In genomic region chr2:166900792-166901505, GRCm38 (mm10) we compare ENCODE assay signal across 28 mouse cellular contexts. TPM values are rescaled to one million over a fixed set of nuclear protein-coding genes. Genes with fewer than 3 reads are reported as not detected.
DNase-seq lines count a peak whose midpoint lies in the region; ATAC-seq and TF ChIP-seq lines count a peak whose summit lies in the region.
"Had no signal": no experiment of that assay in that cellular context is flagged by ENCODE, and none has a peak within 500 bp of the region (broad histone marks: within the 10 kb centered on the region; RNA-seq: fewer than 3 reads in every experiment).

No protein-coding gene starts in this region.

- H3K4me3 ChIP-seq in spleen, adult 2 months (ENCODE audit: extremely low read depth, insufficient read depth, insufficient read length), result no peak overlapping the region
- no peak overlapping the region for H3K4me3 ChIP-seq in CH12.LX (replicated peaks in 1 of 3; ENCODE audit: low read depth in 2 of 3, low read length in 2 of 3, poor library complexity in 1 of 3)
- H3K4me3 ChIP-seq in forebrain, embryonic 11.5 days (ENCODE audit: low read depth, low read length), result no peak overlapping the region
- H3K4me3 ChIP-seq in midbrain, postnatal 0 days (ENCODE audit: low read depth, low read length), result no peak overlapping the region
- no peak overlapping the region for H3K4me3 ChIP-seq in midbrain, embryonic 13.5 days (replicated peaks)
- H3K4me3 ChIP-seq: erythroblast, embryonic 14.5 days; forebrain, embryonic 12.5 days; hindbrain, embryonic 10.5 days; hindbrain, embryonic 15.5 days; limb, embryonic 12.5 days; liver, embryonic 13.5 days; midbrain, embryonic 15.5 days; stomach, embryonic 15.5 days had no signal

- peak overlapping the region; percentile 61 for H3K27ac ChIP-seq in spleen, adult 2 months (ENCODE audit: insufficient read depth, low read length)
- H3K27ac ChIP-seq in CH12.LX (ENCODE audit: insufficient read depth, low read depth), result no peak overlapping the region
- H3K27ac ChIP-seq in forebrain, embryonic 11.5 days (ENCODE audit: low read depth, low read length), result no peak overlapping the region
- H3K27ac ChIP-seq in midbrain, postnatal 0 days (ENCODE audit: low read depth, low read length), result no peak overlapping the region
- no peak overlapping the region for H3K27ac ChIP-seq in midbrain, embryonic 13.5 days
- H3K27ac ChIP-seq: forebrain, embryonic 12.5 days; hindbrain, embryonic 10.5 days; hindbrain, embryonic 15.5 days; limb, embryonic 12.5 days; liver, embryonic 13.5 days; midbrain, embryonic 15.5 days; stomach, embryonic 15.5 days had no signal

- dilution Hi-C loops in CH12.LX (cut with MboI; ENCODE audit: extremely low pct_ligation_motif_present, extremely low pct_unique_long_range_greater_than_20kb, low sequenced_read_pairs), result no loop called here

- no peaks in the 10 kb centered on the region for H3K79me2 ChIP-seq in CH12.LX (replicated peaks; ENCODE audit: control insufficient read depth, extremely low read depth, insufficient read depth, poor library complexity, severe bottlenecking)

- no peak overlapping the region for H3K4me2 ChIP-seq in CH12.LX (ENCODE audit: insufficient read depth, low read depth, poor library complexity, severe bottlenecking)
- H3K4me2 ChIP-seq in forebrain, embryonic 11.5 days (ENCODE audit: low read depth, low read length, severe bottlenecking), result no peak overlapping the region
- H3K4me2 ChIP-seq in midbrain, postnatal 0 days (ENCODE audit: low read depth, low read length, poor library complexity, severe bottlenecking), result no peak overlapping the region
- no peak overlapping the region for H3K4me2 ChIP-seq in midbrain, embryonic 13.5 days (replicated peaks)
- H3K4me2 ChIP-seq: forebrain, embryonic 12.5 days; hindbrain, embryonic 15.5 days; limb, embryonic 12.5 days; liver, embryonic 13.5 days; midbrain, embryonic 15.5 days; stomach, embryonic 15.5 days had no signal

- H3K36me3 ChIP-seq in spleen, adult 2 months (ENCODE audit: control insufficient read depth, insufficient read depth, low read length), result peaks cover 2% of the 10 kb centered on the region
- peaks cover 0 to 13% of the 10 kb centered on the region in 2 experiments for H3K36me3 ChIP-seq in CH12.LX (replicated peaks in 1 of 2; ENCODE audit: control insufficient read depth in 1 of 2, insufficient read depth in 1 of 2, low read length in 1 of 2)
- no peaks in the 10 kb centered on the region for H3K36me3 ChIP-seq in forebrain, embryonic 11.5 days (ENCODE audit: control insufficient read depth, insufficient read depth, low read length)
- H3K36me3 ChIP-seq in midbrain, postnatal 0 days (ENCODE audit: insufficient read depth, low read length), result 0 out of 2 replicates have a peak, but pooled peaks cover 5% of the 10 kb centered on the region
- no peaks in the 10 kb centered on the region for H3K36me3 ChIP-seq in midbrain, embryonic 13.5 days
- H3K36me3 ChIP-seq: forebrain, embryonic 12.5 days; hindbrain, embryonic 10.5 days; hindbrain, embryonic 15.5 days; limb, embryonic 12.5 days; midbrain, embryonic 15.5 days; stomach, embryonic 15.5 days had no signal

- peak; percentile 73 for TF ChIP-seq EP300 in CH12.LX (IDR thresholded peaks at IDR 0.05; ENCODE audit: low read length)

- DNase-seq in spleen, adult 2 months (ENCODE audit: low read depth in 1 of 2, low spot score in 2 of 2), result peak in 1 of 2 experiments; percentile 29
- DNase-seq in spleen, postnatal 10 days (ENCODE audit: low spot score in 2 of 2), result no peak
- peak; percentile 55 for DNase-seq in CH12.LX (ENCODE audit: extremely low read depth)
- peak; percentile 60 for DNase-seq in R1 (ENCODE audit: low read depth, low spot score)
- DNase-seq in forebrain, embryonic 11.5 days (ENCODE audit: low spot score), result no peak
- no peak for DNase-seq in midbrain, postnatal 0 days (ENCODE audit: low spot score)
- DNase-seq: adrenal gland, postnatal 14 days; cerebellum, adult 11-12 months; cerebellum, postnatal 14 days; forebrain, postnatal 0 days; gastrocnemius, postnatal 10 days; heart, postnatal 14 days; kidney, adult 11 months; kidney, postnatal 14 days; layer of hippocampus, adult 9-11 months; liver, embryonic 13.5 days; lung, adult 2 months; right cerebral cortex, adult 18-20 months had no signal

- H3K4me1 ChIP-seq in spleen, adult 2 months (ENCODE audit: control insufficient read depth, insufficient read depth, insufficient read length), result no peaks in the 10 kb centered on the region; the same call in 1 of the 2 replicates
- peaks cover 2 to 23% of the 10 kb centered on the region in 2 experiments; a peak in 2 of 4 replicates for H3K4me1 ChIP-seq in CH12.LX (ENCODE audit: control insufficient read depth in 1 of 2, insufficient read depth in 2 of 2)
- H3K4me1 ChIP-seq in forebrain, embryonic 11.5 days (replicated peaks; ENCODE audit: control insufficient read depth, insufficient read depth, low read length), result no peaks in the 10 kb centered on the region
- H3K4me1 ChIP-seq in midbrain, postnatal 0 days (ENCODE audit: insufficient read depth, low read length), result no peaks in the 10 kb centered on the region
- peaks cover 4% of the 10 kb centered on the region for H3K4me1 ChIP-seq in midbrain, embryonic 13.5 days (replicated peaks)
- H3K4me1 ChIP-seq: limb, embryonic 12.5 days; midbrain, embryonic 15.5 days had no signal

- TF ChIP-seq POLR2A in spleen, adult 2 months (IDR thresholded peaks at IDR 0.05; ENCODE audit: low read depth, low read length), result no peak
- no peak for TF ChIP-seq POLR2A in CH12.LX (IDR thresholded peaks at IDR 0.05; ENCODE audit: low read depth, low read length)

- H3K9me3 ChIP-seq in CH12.LX (replicated peaks; ENCODE audit: low read length), result peaks cover 5% of the 10 kb centered on the region
- H3K9me3 ChIP-seq in forebrain, embryonic 11.5 days (ENCODE audit: control insufficient read depth, low read length), result no peaks in the 10 kb centered on the region
- H3K9me3 ChIP-seq in midbrain, postnatal 0 days (ENCODE audit: low read length), result no peaks in the 10 kb centered on the region
- no peaks in the 10 kb centered on the region for H3K9me3 ChIP-seq in midbrain, embryonic 13.5 days
- H3K9me3 ChIP-seq: forebrain, embryonic 12.5 days; hindbrain, embryonic 10.5 days; hindbrain, embryonic 15.5 days; limb, embryonic 12.5 days; liver, embryonic 13.5 days; midbrain, embryonic 15.5 days; stomach, embryonic 15.5 days had no signal

- H3K27me3 ChIP-seq in spleen, adult 2 months (ENCODE audit: control insufficient read depth, insufficient read depth, low read length), result no peaks in the 10 kb centered on the region
- H3K27me3 ChIP-seq in CH12.LX (replicated peaks), result no peaks in the 10 kb centered on the region
- no peaks in the 10 kb centered on the region for H3K27me3 ChIP-seq in forebrain, embryonic 11.5 days (ENCODE audit: control insufficient read depth, insufficient read depth, low read length)
- H3K27me3 ChIP-seq in midbrain, postnatal 0 days (ENCODE audit: insufficient read depth, low read length), result no peaks in the 10 kb centered on the region
- no peaks in the 10 kb centered on the region for H3K27me3 ChIP-seq in midbrain, embryonic 13.5 days
- H3K27me3 ChIP-seq: forebrain, embryonic 12.5 days; hindbrain, embryonic 15.5 days; limb, embryonic 12.5 days; liver, embryonic 13.5 days; midbrain, embryonic 15.5 days; stomach, embryonic 15.5 days had no signal

- TF ChIP-seq CTCF in spleen, adult 2 months (IDR thresholded peaks at IDR 0.05; ENCODE audit: extremely low read depth, insufficient read depth, insufficient read length, insufficient replicate concordance), result no peak
- peak in 1 of 2 experiments; percentile 27; a peak in 1 of 4 replicates for TF ChIP-seq CTCF in CH12.LX (conservative IDR thresholded peaks at IDR 0.05 in 1 of 2, IDR thresholded peaks at IDR 0.05 in 1 of 2; ENCODE audit: low read depth in 2 of 2, low read length in 2 of 2)
- TF ChIP-seq CTCF in midbrain, postnatal 0 days (IDR thresholded peaks at IDR 0.05), result no peak

- no peak overlapping the region for H3K9ac ChIP-seq in CH12.LX (ENCODE audit: insufficient read depth, low read depth)
- no peak overlapping the region for H3K9ac ChIP-seq in forebrain, embryonic 11.5 days (ENCODE audit: low read length)
- H3K9ac ChIP-seq in midbrain, postnatal 0 days (replicated peaks; ENCODE audit: low read length, poor library complexity, severe bottlenecking), result no peak overlapping the region
- no peak overlapping the region for H3K9ac ChIP-seq in midbrain, embryonic 13.5 days (replicated peaks)
- H3K9ac ChIP-seq: forebrain, embryonic 12.5 days; forebrain, postnatal 0 days; hindbrain, embryonic 15.5 days; limb, embryonic 12.5 days; liver, embryonic 13.5 days; midbrain, embryonic 15.5 days; stomach, embryonic 15.5 days had no signal

- WGBS in spleen, adult 2 months, result 82% methylated on average over 8 of the region's 8 CpGs
- WGBS in forebrain, embryonic 11.5 days, result 86% methylated on average over 8 of the region's 8 CpGs
- WGBS in midbrain, postnatal 0 days, result 83% methylated on average over 8 of the region's 8 CpGs
- 87% methylated on average over 8 of the region's 8 CpGs for WGBS in midbrain, embryonic 13.5 days

- no peak for TF ChIP-seq RAD21 in CH12.LX (IDR thresholded peaks at IDR 0.05; ENCODE audit: low read depth, low read length)

- in situ Hi-C loops in CH12.LX (cut with MboI; ENCODE audit: low pct_ligation_motif_present, low pct_unique_long_range_greater_than_20kb, low sequenced_read_pairs), result no loop called here

- peak; percentile 45; the same call in 1 of the 2 replicates for ATAC-seq in neutrophil, adult 5-6 weeks (ENCODE audit: extremely low read depth, insufficient number of reproducible peaks, low FRiP score, poor library complexity, severe bottlenecking)
- no peak for ATAC-seq in forebrain, embryonic 11.5 days (replicated peaks; ENCODE audit: low FRiP score)
- no peak for ATAC-seq in midbrain, postnatal 0 days (ENCODE audit: low FRiP score)
- ATAC-seq in midbrain, embryonic 13.5 days, result no peak
- ATAC-seq: forebrain, postnatal 0 days; inflammation-experienced regulatory T-cells, adult 6 months; midbrain, embryonic 15.5 days had no signal

TF ChIP-seq in CH12.LX, 34 proteins besides CTCF, POLR2A, EP300 and RAD21:
- no peak for TF ChIP-seq KAT2A (IDR thresholded peaks at IDR 0.05; ENCODE audit: insufficient replicate concordance, low read length)
- TF ChIP-seq IRF4 (IDR thresholded peaks at IDR 0.05; ENCODE audit: low read depth, low read length), result peak; percentile 84
- peak; percentile 75 for TF ChIP-seq JUND (conservative IDR thresholded peaks at IDR 0.05; ENCODE audit: low read depth, low read length)

RNA-seq across cellular contexts. Expression of gene Cse1l, which starts 4.9 kb away (rescaled TPM):
- 9.2 and 12.1 TPM in 2 replicates for polyA plus RNA-seq in spleen, adult 2 months (2012; rRNA removed)
- total RNA-seq in CH12.LX (2012; rRNA removed), result 76.0 and 101 TPM in 2 replicates
- total RNA-seq in CH12.LX (2014; rRNA removed), result 165 and 167 TPM in 2 replicates
- 131 and 162 TPM in 2 replicates for polyA plus RNA-seq in CH12.LX (2012; ENCODE audit: insufficient read length, low read depth)
- total RNA-seq in neutrophil, adult 5-6 weeks (2017), result 95.3 and 99.6 TPM in 2 replicates
- polyA plus RNA-seq in forebrain, embryonic 11.5 days (2014; fragmentation: Nextera tagmentation; extraction: Ambion mirVana), result 222 and 240 TPM in 2 replicates
- total RNA-seq in midbrain, postnatal 0 days (2014; rRNA removed), result 82.8 and 88.7 TPM in 2 replicates
- polyA plus RNA-seq in midbrain, postnatal 0 days (2015; fragmentation: Nextera tagmentation; extraction: Ambion mirVana), result 69.7 and 70.1 TPM in 2 replicates
- 113 and 116 TPM in 2 replicates for polyA plus RNA-seq in midbrain, embryonic 13.5 days (2015; fragmentation: Nextera tagmentation; extraction: Ambion mirVana)

Comparison
In these comparisons a context has a peak if more than half of its experiments do, and no peak if none do; other contexts are left out.
1. DNase-seq: peak in CH12.LX (single experiment) and R1 (single experiment); none in spleen, postnatal 10 days (0 of 2), forebrain, embryonic 11.5 days (single experiment) and midbrain, postnatal 0 days (single experiment).